Mouse (Mus musculus) CH12.LX (cell line): ENCODE data around the gene Tas1r1.

Experiments used
- CTCF ChIP-seq, 2 experiments: IDR thresholded peaks in 1 of 2; conservative IDR thresholded peaks in 1 of 2; 2 replicates each; pipeline ENCODE4 v1.5.1; 2011 to 2012; ENCODE audit warnings: low read depth in 2 of 2, low read length in 2 of 2, improper control_type of control experiment in 1 of 2, inconsistent platforms in 1 of 2, mild to moderate bottlenecking in 1 of 2, moderate library complexity in 1 of 2
- E2F4 ChIP-seq: IDR thresholded peaks from 2 replicates; pipeline ENCODE4 v1.6.1; 2011; ENCODE audit warnings: low read depth, low read length, improper control_type of control experiment; ENCODE audit not compliant: insufficient replicate concordance
- EP300 ChIP-seq: IDR thresholded peaks from 2 replicates; pipeline ENCODE4 v1.6.1; 2011; ENCODE audit warnings: low read length, improper control_type of control experiment
- KAT2A ChIP-seq: IDR thresholded peaks from 2 replicates; pipeline ENCODE4 v1.6.1; 2012; ENCODE audit warnings: low read length, improper control_type of control experiment, inconsistent platforms; ENCODE audit not compliant: insufficient replicate concordance
- MAFK ChIP-seq: IDR thresholded peaks from 2 replicates; pipeline ENCODE4 v1.6.1; 2011; ENCODE audit warnings: low read length, improper control_type of control experiment; ENCODE audit not compliant: insufficient replicate concordance
- POLR2A ChIP-seq: IDR thresholded peaks from 2 replicates; pipeline ENCODE4 v1.6.1; 2011; ENCODE audit warnings: low read depth, mild to moderate bottlenecking, improper control_type of control experiment, low read length
- SIN3A ChIP-seq: IDR thresholded peaks from 2 replicates; pipeline ENCODE4 v1.6.1; 2012; ENCODE audit warnings: low read length, improper control_type of control experiment, inconsistent platforms
- SMC3 ChIP-seq: IDR thresholded peaks from 2 replicates; pipeline ENCODE4 v1.6.1; 2011; ENCODE audit warnings: low read depth, low read length, improper control_type of control experiment
- TCF12 ChIP-seq: IDR thresholded peaks from 2 replicates; pipeline ENCODE4 v1.6.1; 2014; ENCODE audit warnings: low read depth, mild to moderate bottlenecking, inconsistent platforms, low read length, improper control_type of control experiment

DNA sequence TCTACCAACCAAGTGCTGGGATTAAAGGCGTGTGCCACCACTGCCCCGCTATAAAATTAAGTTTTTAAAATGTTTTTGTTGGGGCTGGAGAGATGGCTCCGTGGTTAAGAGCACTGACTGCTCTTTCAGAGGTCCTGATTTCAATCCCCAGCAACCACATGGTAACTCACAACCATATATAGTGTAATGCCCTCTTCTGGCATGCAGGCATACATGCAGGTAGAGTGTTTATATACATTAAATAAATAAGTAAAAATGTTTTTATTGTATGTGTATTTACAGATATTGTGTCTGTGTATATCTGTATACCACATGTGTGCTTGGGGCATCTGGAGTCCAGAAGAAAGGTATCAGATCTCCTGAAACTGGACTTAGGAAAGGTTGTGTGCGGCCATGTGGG lies 37.0 kb downstream of the Tas1r1 start:
- TF ChIP-seq CTCF (conservative IDR thresholded peaks at IDR 0.05 in 1 of 2, IDR thresholded peaks at IDR 0.05 in 1 of 2; ENCODE audit: low read depth in 2 of 2, low read length in 2 of 2): no peak; a peak in 1 of 4 replicates
- TF ChIP-seq E2F4: no peak
- TF ChIP-seq SIN3A: no peak
- TF ChIP-seq EP300: no peak
- no peak for TF ChIP-seq MAFK
- no peak for TF ChIP-seq KAT2A
- no peak for TF ChIP-seq POLR2A
- TF ChIP-seq SMC3: no peak
- no peak for TF ChIP-seq TCF12
